Mouse (Mus musculus): Measurements from ENCODE around the gene Nutf2.

DNA sequence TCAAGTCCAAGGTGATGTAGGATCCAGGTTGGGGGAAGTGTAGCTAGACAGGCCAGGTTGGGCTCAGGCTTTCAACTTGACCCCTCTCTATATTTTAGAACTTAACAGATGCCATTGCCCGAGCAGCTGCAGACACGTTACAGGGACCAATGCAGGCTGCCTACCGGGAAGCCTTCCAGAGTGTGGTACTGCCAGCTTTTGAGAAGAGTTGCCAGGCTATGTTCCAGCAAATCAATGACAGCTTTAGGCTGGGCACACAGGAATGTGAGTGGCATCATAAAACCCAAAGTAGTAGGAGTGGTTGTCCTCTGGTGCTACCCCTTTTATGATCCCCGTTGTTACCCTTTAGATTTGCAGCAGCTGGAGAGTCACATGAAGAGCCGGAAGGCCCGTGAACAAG, 30.5 kb downstream of the Nutf2 start:
- no peak for TF ChIP-seq POLR2A (IDR thresholded peaks at IDR 0.05; ENCODE audit: low read depth, low read length)
- TF ChIP-seq CTCF (IDR thresholded peaks at IDR 0.05; ENCODE audit: extremely low read depth, insufficient read depth, insufficient read length, insufficient replicate concordance): no peak
